10 mouse cellular contexts compared by ENCODE assay signal in the genomic region with DNA sequence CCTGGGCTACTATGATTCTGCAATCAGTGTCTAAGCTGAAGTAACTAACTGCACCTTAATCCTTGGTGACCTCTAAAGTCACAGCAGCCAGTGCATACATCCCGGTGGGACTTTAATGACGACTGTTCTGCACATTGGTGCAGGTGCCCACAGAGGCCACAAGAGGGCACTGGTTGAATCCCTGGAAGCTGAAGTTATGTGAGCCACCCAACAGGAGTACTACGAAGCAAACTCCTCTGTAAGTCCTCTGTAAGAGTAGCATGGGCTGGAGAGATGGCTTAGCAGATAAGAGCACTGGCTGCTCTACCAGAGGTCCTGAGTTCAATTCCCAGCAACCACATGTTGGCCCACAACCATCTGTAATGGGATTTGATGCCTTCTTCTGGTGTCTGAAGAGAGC. TPM values are rescaled to one million over a fixed set of nuclear protein-coding genes. Genes with fewer than 3 reads are reported as not detected.
DNase-seq lines count a peak whose midpoint lies in the region; ATAC-seq lines count a peak whose summit lies in the region.
"Had no signal": no experiment of that assay in that cellular context is flagged by ENCODE, and none has a peak within 500 bp of the region (broad histone marks: within the 10 kb centered on the region; RNA-seq: fewer than 3 reads in every experiment).

No protein-coding gene starts in this region.

- DNase-seq in embryo, embryonic 10 days (ENCODE audit: low spot score) = peak; percentile 24
- DNase-seq in embryo, embryonic 9.5 days (ENCODE audit: extremely low spot score) = no peak
- DNase-seq in 3T3-L1 (ENCODE audit: low read depth, low spot score) = peak; percentile 48
- DNase-seq in T-cell, adult 2 months (ENCODE audit: low spot score) = peak; percentile 16
- DNase-seq in right cerebral cortex, postnatal 10 days (ENCODE audit: low spot score in 2 of 2) = no peak
- no peak for DNase-seq in right cerebral cortex, adult 18-20 months
- no peak for DNase-seq in adrenal gland, postnatal 36 days
- DNase-seq: cerebellum, adult 9-11 months; right cerebral cortex, postnatal 14 days had no signal

- ATAC-seq in megakaryocyte, adult 5-6 weeks (ENCODE audit: poor library complexity, severe bottlenecking) = peak; percentile 70

RNA-seq across cellular contexts. Expression of a gene that starts 4.9 kb away (rescaled TPM):
- total RNA-seq in megakaryocyte, adult 5-6 weeks (2015) = 176 and 191 TPM in 2 replicates
- total RNA-seq in megakaryocyte, adult 5-6 weeks (2017) = 126 and 128 TPM in 2 replicates
- total RNA-seq in adrenal gland, postnatal 36 days (2021) = 1 to 10 TPM; 5.4 to 6.1 TPM

Comparison
In these comparisons a context has a peak if more than half of its experiments do, and no peak if none do; other contexts are left out.
1. DNase-seq: peak in embryo, embryonic 10 days (single experiment), 3T3-L1 (single experiment) and T-cell, adult 2 months (single experiment); none in embryo, embryonic 9.5 days (single experiment), right cerebral cortex, postnatal 10 days (0 of 2), right cerebral cortex, adult 18-20 months (single experiment) and adrenal gland, postnatal 36 days (0 of 2).
2. RNA of a gene that starts 4.9 kb away (total RNA-seq): 126 to 191 TPM in megakaryocyte, adult 5-6 weeks; 5.4 to 6.1 TPM in adrenal gland, postnatal 36 days; every median in the first group is over 10 times any median in the second.